In genomic region chr5:67463636-67464035, GRCm38 (mm10) we compare ENCODE assay signal across 15 mouse cellular contexts.
"Had no signal": no experiment of that assay in that cellular context is flagged by ENCODE, and none has a peak within 500 bp of the region (broad histone marks: within the 10 kb centered on the region; RNA-seq: fewer than 3 reads in every experiment).

No protein-coding gene starts in this region.

- H3K36me3 ChIP-seq: limb, embryonic 12.5 days; liver, embryonic 13.5 days; midbrain, embryonic 15.5 days; neural tube, embryonic 12.5 days; stomach, embryonic 15.5 days had no signal

- H3K27ac ChIP-seq: kidney, postnatal 0 days; limb, embryonic 12.5 days; liver, embryonic 13.5 days; midbrain, embryonic 15.5 days; neural tube, embryonic 12.5 days; stomach, embryonic 15.5 days had no signal

- ATAC-seq: lung, postnatal 0 days; midbrain, embryonic 15.5 days had no signal

- H3K27me3 ChIP-seq: limb, embryonic 12.5 days; liver, embryonic 13.5 days; midbrain, embryonic 15.5 days; neural tube, embryonic 12.5 days; stomach, embryonic 15.5 days had no signal

- H3K4me3 ChIP-seq: limb, embryonic 12.5 days; liver, embryonic 13.5 days; midbrain, embryonic 15.5 days; neural tube, embryonic 12.5 days; stomach, embryonic 15.5 days had no signal

- H3K9me3 ChIP-seq: liver, embryonic 13.5 days; midbrain, embryonic 15.5 days; neural tube, embryonic 12.5 days; stomach, embryonic 15.5 days had no signal

- H3K4me1 ChIP-seq: midbrain, embryonic 15.5 days; neural tube, embryonic 12.5 days; stomach, embryonic 15.5 days had no signal

- H3K9ac ChIP-seq: limb, embryonic 12.5 days; liver, embryonic 13.5 days; midbrain, embryonic 15.5 days; neural tube, embryonic 12.5 days; stomach, embryonic 15.5 days had no signal

- DNase-seq: kidney, adult 8-10 months; kidney, postnatal 36 days; layer of hippocampus, adult 9-11 months; liver; liver, embryonic 13.5 days; lung, adult 2 months; lung, postnatal 36 days; right cerebral cortex, postnatal 14 days had no signal

- H3K4me2 ChIP-seq: limb, embryonic 12.5 days; liver, embryonic 13.5 days; midbrain, embryonic 11.5 days; midbrain, embryonic 15.5 days; neural tube, embryonic 12.5 days; stomach, embryonic 15.5 days had no signal
